Mouse (Mus musculus): ENCODE measurements around the gene Phkg1.
A peak's percentile ranks its signal among the peaks of the same experiment; 100 is the strongest.
"Not testable (repeated sequence)": the region's sequence is repeated elsewhere in the genome, so short reads cannot be mapped to it uniquely, and the experiment has no call there.

The Phkg1 gene

GRCm38 (mm10) chr5:129895198-129896088, 2.9 kb downstream of the Phkg1 start, which contains the start of gene Zbed5:
Zbed5 (plus strand) TSS chr5:129895723.
- peak; percentile 92 for DNase-seq

GRCm38 (mm10) chr5:129890390-129890789, 8.0 kb downstream of the Phkg1 start:
- not testable (repeated sequence) for DNase-seq

- peak; percentile 96 for DNase-seq
Measured at GRCm38 (mm10) chr5:129886911-129887636, 11.3 kb downstream of the Phkg1 start, which contains the start of gene Chchd2. Chchd2 (minus strand) TSS chr5:129887470.

- DNase-seq, result no peak
Measured at GRCm38 (mm10) chr5:129886271-129886670, 12.1 kb downstream of the Phkg1 start.

GRCm38 (mm10) chr5:129879888-129880287, 18.5 kb downstream of the Phkg1 start:
- DNase-seq, result no peak

GRCm38 (mm10) chr5:129878946-129879345, 19.4 kb downstream of the Phkg1 start:
- peak; percentile 45 for DNase-seq

- peak; percentile 27 for DNase-seq
Measured at GRCm38 (mm10) chr5:129877731-129878455, 20.5 kb downstream of the Phkg1 start.

- no peak for DNase-seq
Measured at GRCm38 (mm10) chr5:129875098-129875497, 23.3 kb downstream of the Phkg1 start.

GRCm38 (mm10) chr5:129873942-129874341, 24.4 kb downstream of the Phkg1 start:
- DNase-seq, result no peak

- no peak for DNase-seq
Measured at GRCm38 (mm10) chr5:129871238-129871637, 27.1 kb downstream of the Phkg1 start.

- no peak for DNase-seq
Measured at GRCm38 (mm10) chr5:129869238-129869995, 28.9 kb downstream of the Phkg1 start.

GRCm38 (mm10) chr5:129865841-129866240, 32.5 kb downstream of the Phkg1 start:
- no peak for DNase-seq

GRCm38 (mm10) chr5:129864467-129864866, 33.9 kb downstream of the Phkg1 start:
- DNase-seq, result no peak

- no peak for DNase-seq
Measured at GRCm38 (mm10) chr5:129862325-129862724, 36.0 kb downstream of the Phkg1 start.

GRCm38 (mm10) chr5:129856414-129856813, 41.9 kb downstream of the Phkg1 start:
- no peak for DNase-seq

GRCm38 (mm10) chr5:129855163-129855562, 43.2 kb downstream of the Phkg1 start:
- no peak for DNase-seq

- DNase-seq, result no peak
Measured at GRCm38 (mm10) chr5:129847558-129847820, 50.9 kb downstream of the Phkg1 start.

- peak; percentile 97 for DNase-seq
Measured at GRCm38 (mm10) chr5:129846752-129847557, 51.4 kb downstream of the Phkg1 start, which contains the start of gene Sumf2. Sumf2 (plus strand) TSS chr5:129846986.

GRCm38 (mm10) chr5:129844848-129845247, 53.5 kb downstream of the Phkg1 start:
- DNase-seq, result no peak
